Mouse (Mus musculus) cerebellum, adult 2 months (tissue): ENCODE results near the gene Rif1.

ENCODE experiments used
- CTCF ChIP-seq: fragments of 200-500 bp; IDR thresholded peaks from 2 replicates; pipeline ENCODE4 v1.5.1; 2011; ENCODE audit warnings: low read depth, mild to moderate bottlenecking, control low read depth, low read length, moderate library complexity, borderline replicate concordance; ENCODE audit not compliant: insufficient read depth
- POLR2A ChIP-seq: fragments of 200-500 bp; IDR thresholded peaks from 2 replicates; pipeline ENCODE4 v1.6.1; 2011; ENCODE audit warnings: low read length, control low read depth, borderline replicate concordance; ENCODE audit not compliant: insufficient read depth

- TF ChIP-seq CTCF (no peak), POLR2A (no peak)
Measured at GRCm38 (mm10) chr2:52072491-52073140, at the start of gene Rif1.
